Comparison of ENCODE assay signal across 8 mouse cellular contexts in the genomic region with DNA sequence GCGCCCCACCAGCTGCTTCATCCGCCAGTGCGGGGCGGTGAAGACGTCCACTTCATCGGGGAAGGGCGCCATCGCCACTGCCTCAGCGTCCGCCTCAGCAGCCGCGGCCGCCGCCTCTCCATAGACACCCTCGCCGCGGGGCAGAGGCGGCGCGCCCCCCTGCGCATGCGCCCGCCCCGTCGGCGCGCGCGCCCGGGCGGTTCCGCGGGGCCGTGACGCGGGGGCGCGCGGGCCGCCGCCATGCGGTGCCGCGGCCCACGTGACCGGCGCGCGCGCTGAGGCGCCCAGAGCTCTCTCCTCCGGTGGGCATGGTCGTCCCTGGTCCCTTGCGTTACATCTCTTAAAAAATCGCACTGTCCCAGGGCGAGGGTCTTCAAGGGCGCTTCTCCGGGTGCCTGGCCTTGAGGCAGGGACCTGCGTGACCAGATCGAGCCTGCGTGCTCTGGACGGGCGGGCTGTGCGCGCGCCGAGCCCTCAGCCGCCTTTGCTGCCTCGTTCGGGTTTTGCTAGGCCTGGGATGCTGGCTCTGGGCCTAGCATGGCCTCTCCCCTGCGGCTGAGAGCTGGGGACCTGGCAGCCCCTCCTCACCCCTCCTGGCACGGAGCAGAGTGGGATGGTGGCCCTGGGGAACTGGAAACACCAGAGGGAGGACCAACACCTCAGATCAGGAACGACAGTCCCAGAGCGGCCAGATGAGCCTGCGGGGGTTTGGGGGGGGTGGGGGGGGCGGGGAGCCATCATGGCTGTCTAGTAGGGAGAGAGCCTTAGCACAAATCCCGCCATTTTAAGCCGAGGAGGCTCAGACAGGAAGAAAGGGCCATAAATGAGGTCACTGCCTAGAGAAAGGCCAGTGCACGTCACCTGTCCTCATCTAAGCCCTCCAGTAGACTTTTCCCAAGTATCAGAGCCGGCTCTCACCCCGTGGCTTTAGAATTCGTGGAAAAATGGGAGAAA. TPM values are rescaled to one million over a fixed set of nuclear protein-coding genes. Genes with fewer than 3 reads are reported as not detected.
DNase-seq lines count a peak whose midpoint lies in the region; ATAC-seq and TF ChIP-seq lines count a peak whose summit lies in the region.

No protein-coding gene starts in this region.

- H3K4me1 ChIP-seq in bone marrow, adult 2 months (ENCODE audit: control insufficient read depth, insufficient read depth, low read length), result peaks cover 2% of the 10 kb centered on the region; the same call in 1 of the 2 replicates
- H3K4me1 ChIP-seq in embryonic facial prominence, embryonic 14.5 days (ENCODE audit: control insufficient read depth, insufficient read depth, low read length), result peaks cover 6% of the 10 kb centered on the region
- peaks cover 5% of the 10 kb centered on the region; the same call in 1 of the 2 replicates for H3K4me1 ChIP-seq in kidney, embryonic 14.5 days (ENCODE audit: control insufficient read depth, insufficient read depth, low read length)
- H3K4me1 ChIP-seq in liver, adult 2 months (ENCODE audit: control insufficient read depth, insufficient read depth, low read length), result peaks cover 4% of the 10 kb centered on the region

- peaks cover 6% of the 10 kb centered on the region; the same call in 1 of the 2 replicates for H3K79me2 ChIP-seq in liver, adult 2 months (ENCODE audit: control insufficient read depth, insufficient read depth, low read length)
- H3K79me2 ChIP-seq in myocyte (ENCODE audit: control insufficient read depth, insufficient read depth), result peaks cover 41% of the 10 kb centered on the region

- peak; percentile 93 for ATAC-seq in embryonic facial prominence, embryonic 14.5 days (ENCODE audit: low read depth)
- peak; percentile 93 for ATAC-seq in kidney, embryonic 14.5 days (ENCODE audit: low FRiP score, low TSS enrichment)

- H3K9me3 ChIP-seq in embryonic facial prominence, embryonic 14.5 days (ENCODE audit: control insufficient read depth, low read length), result no peaks in the 10 kb centered on the region
- H3K9me3 ChIP-seq in kidney, embryonic 14.5 days (ENCODE audit: control insufficient read depth, low read length), result no peaks in the 10 kb centered on the region

- H3K27ac ChIP-seq in bone marrow, adult 2 months (ENCODE audit: control insufficient read depth, insufficient read depth, low read depth, low read length, poor library complexity), result peak overlapping the region; percentile 92
- H3K27ac ChIP-seq in embryonic facial prominence, embryonic 14.5 days (replicated peaks; ENCODE audit: low read depth, low read length), result peak overlapping the region; percentile 95
- H3K27ac ChIP-seq in kidney, embryonic 14.5 days (ENCODE audit: low read depth, low read length), result peak overlapping the region; percentile 97
- H3K27ac ChIP-seq in liver, adult 2 months (replicated peaks; ENCODE audit: insufficient read depth, low read depth, low read length), result peak overlapping the region; percentile 55

- peak; percentile 70; the same call in 1 of the 2 replicates for TF ChIP-seq POLR2A in bone marrow, adult 2 months (IDR thresholded peaks at IDR 0.05; ENCODE audit: borderline replicate concordance, control insufficient read depth, low read depth, low read length)
- 0 out of 2 replicates have a peak, but pooled peaks have one; percentile 39 for TF ChIP-seq POLR2A in liver, adult 2 months (IDR thresholded peaks at IDR 0.05; ENCODE audit: extremely low read depth, insufficient read depth, low read length)
- TF ChIP-seq POLR2A in myocyte (IDR thresholded peaks at IDR 0.05; ENCODE audit: insufficient read length, low read depth), result peak; percentile 85

- peak; percentile 89 for DNase-seq in A20 (ENCODE audit: low read depth, low spot score)
- peak; percentile 88 for DNase-seq in embryonic facial prominence, embryonic 14.5 days (ENCODE audit: low spot score)
- DNase-seq in heart, adult 9 months (ENCODE audit: low spot score in 2 of 2), result peak; percentile 82 to 83
- peak; percentile 37 for DNase-seq in liver, adult 2 months (ENCODE audit: extremely low read depth, low read depth, low spot score)
- peak; percentile 76 to 90 for DNase-seq in spleen, postnatal 4 days (ENCODE audit: low spot score in 2 of 2)

- H3K4me2 ChIP-seq in embryonic facial prominence, embryonic 14.5 days (ENCODE audit: low read depth, low read length), result peak overlapping the region; percentile 67
- H3K4me2 ChIP-seq in kidney, embryonic 14.5 days (replicated peaks; ENCODE audit: low read depth, low read length), result peak overlapping the region; percentile 86
- H3K4me2 ChIP-seq in myocyte (ENCODE audit: low read depth), result peak overlapping the region; percentile 76

- H3ac ChIP-seq in myocyte (ENCODE audit: control insufficient read depth, insufficient read length), result peak overlapping the region; percentile 83

- TF ChIP-seq CTCF in bone marrow, adult 2 months (IDR thresholded peaks at IDR 0.05; ENCODE audit: control insufficient read depth, insufficient read depth, low read length), result no peak
- TF ChIP-seq CTCF in liver, adult 2 months (IDR thresholded peaks at IDR 0.05; ENCODE audit: low read depth, low read length), result no peak

- no peaks in the 10 kb centered on the region for H3K27me3 ChIP-seq in embryonic facial prominence, embryonic 14.5 days (replicated peaks; ENCODE audit: control insufficient read depth, insufficient read depth, low read length)
- H3K27me3 ChIP-seq in kidney, embryonic 14.5 days (ENCODE audit: control insufficient read depth, insufficient read depth, low read length), result no peaks in the 10 kb centered on the region
- no peaks in the 10 kb centered on the region for H3K27me3 ChIP-seq in liver, adult 2 months (ENCODE audit: control insufficient read depth, insufficient read depth, low read length)
- no peaks in the 10 kb centered on the region for H3K27me3 ChIP-seq in myocyte (ENCODE audit: control insufficient read depth, insufficient read depth, insufficient read length)

- peak overlapping the region; percentile 95 for H3K9ac ChIP-seq in embryonic facial prominence, embryonic 14.5 days (ENCODE audit: low read depth, low read length)
- peak overlapping the region; percentile 96 for H3K9ac ChIP-seq in kidney, embryonic 14.5 days (ENCODE audit: low read depth, low read length)
- H3K9ac ChIP-seq in liver, adult 2 months (ENCODE audit: low read depth, low read length), result peak overlapping the region; percentile 98

- no peaks in the 10 kb centered on the region for H3K36me3 ChIP-seq in embryonic facial prominence, embryonic 14.5 days (ENCODE audit: control insufficient read depth, insufficient read depth, low read length)
- H3K36me3 ChIP-seq in kidney, embryonic 14.5 days (ENCODE audit: control insufficient read depth, insufficient read depth, low read length), result no peaks in the 10 kb centered on the region
- no peaks in the 10 kb centered on the region for H3K36me3 ChIP-seq in liver, adult 2 months (ENCODE audit: control insufficient read depth, insufficient read depth, low read length)
- no peaks in the 10 kb centered on the region for H3K36me3 ChIP-seq in myocyte (ENCODE audit: control insufficient read depth, insufficient read depth)

- 5% methylated on average over 82 of the region's 82 CpGs for WGBS in bone marrow, adult 2 months
- 8% methylated on average over 28 of the region's 82 CpGs for WGBS in embryonic facial prominence, embryonic 14.5 days
- WGBS in kidney, embryonic 14.5 days, result 2% methylated on average over 77 of the region's 82 CpGs
- WGBS in liver, adult 2 months, result 4% methylated on average over 81 of the region's 82 CpGs

- peak overlapping the region; percentile 95 for H3K4me3 ChIP-seq in bone marrow, adult 2 months (replicated peaks; ENCODE audit: control insufficient read depth, low read depth, low read length)
- H3K4me3 ChIP-seq in embryonic facial prominence, embryonic 14.5 days (ENCODE audit: low read depth, low read length), result peak overlapping the region; percentile 83
- peak overlapping the region; percentile 80 for H3K4me3 ChIP-seq in kidney, embryonic 14.5 days (ENCODE audit: low read length)
- peak overlapping the region; percentile 68 for H3K4me3 ChIP-seq in liver, adult 2 months (ENCODE audit: insufficient read depth, low read depth, low read length)
- peak overlapping the region; percentile 60 for H3K4me3 ChIP-seq in myocyte

TF ChIP-seq in myocyte, 11 proteins besides CTCF, POLR2A, EP300 and RAD21:
- peak; percentile 93 for TF ChIP-seq POLR2AphosphoS2 (IDR thresholded peaks at IDR 0.05; ENCODE audit: insufficient read length, low read depth)
- peak in 1 of 3 experiments; percentile 10 for TF ChIP-seq MYOD1 (IDR thresholded peaks at IDR 0.05; ENCODE audit: control insufficient read depth in 1 of 3, insufficient read length in 2 of 3, low read depth in 2 of 3)
- TF ChIP-seq REST (IDR thresholded peaks at IDR 0.05; ENCODE audit: insufficient read depth, insufficient read length), result no peak
- TF ChIP-seq SRF (IDR thresholded peaks at IDR 0.05; ENCODE audit: control insufficient read depth, insufficient read length, low read depth), result no peak
- TF ChIP-seq MAX (IDR thresholded peaks at IDR 0.05; ENCODE audit: low read depth), result no peak
- peak; percentile 84 for TF ChIP-seq USF1 (IDR thresholded peaks at IDR 0.05; ENCODE audit: low read depth)

RNA-seq across cellular contexts. Expression of a gene that starts 36.4 kb away (rescaled TPM):
- 4.7 and 26.2 TPM in 2 replicates for polyA plus RNA-seq in bone marrow, adult 2 months (2011; ENCODE audit: insufficient read depth, insufficient read length, low replicate concordance, missing spikeins)
- 0.14 and 0.47 TPM in 2 replicates for polyA plus RNA-seq in embryonic facial prominence, embryonic 14.5 days (2014; fragmentation: Nextera tagmentation; extraction: Ambion mirVana)
- 0.38 and 0.53 TPM in 2 replicates for polyA plus RNA-seq in kidney, embryonic 14.5 days (2014; fragmentation: Nextera tagmentation; extraction: Ambion mirVana)
- 0.18 and 0.20 TPM in 2 replicates for total RNA-seq in liver, adult 2 months (2014; rRNA removed)
- 0.16 and 0.47 TPM in 2 replicates for polyA plus RNA-seq in liver, adult 2 months (2012; rRNA removed)
- not detected for polyA plus RNA-seq in myocyte (2012; fragmentation: generic; extraction: Trizol)

RNA-seq across cellular contexts. Expression of a gene that starts 39.2 kb away (rescaled TPM):
- 10.3 and 22.8 TPM in 2 replicates for polyA plus RNA-seq in bone marrow, adult 2 months (2011; ENCODE audit: insufficient read depth, insufficient read length, low replicate concordance, missing spikeins)
- 61.6 and 64.1 TPM in 2 replicates for polyA plus RNA-seq in embryonic facial prominence, embryonic 14.5 days (2014; fragmentation: Nextera tagmentation; extraction: Ambion mirVana)
- polyA plus RNA-seq in kidney, embryonic 14.5 days (2014; fragmentation: Nextera tagmentation; extraction: Ambion mirVana), result 44.5 and 71.8 TPM in 2 replicates
- total RNA-seq in liver, adult 2 months (2014; rRNA removed), result 38.9 and 41.8 TPM in 2 replicates
- 13.2 and 17.4 TPM in 2 replicates for polyA plus RNA-seq in liver, adult 2 months (2012; rRNA removed)
- polyA plus RNA-seq in myocyte (2012; fragmentation: generic; extraction: Trizol), result 16.2 TPM

Comparison
In these comparisons a context has a peak if more than half of its experiments do, and no peak if none do; other contexts are left out.
1. Peak in every context shown above with its lines: DNase-seq, ATAC-seq, H3K4me3 ChIP-seq and H3K27ac ChIP-seq.
2. DNase-seq: peak in every context shown above with its lines; median percentile 89 in A20; 88 in embryonic facial prominence, embryonic 14.5 days; 83 in spleen, postnatal 4 days; 82 in heart, adult 9 months; 37 in liver, adult 2 months.